Mouse (Mus musculus): ENCODE measurements around the gene Mipep. TPM values are rescaled to one million over a fixed set of nuclear protein-coding genes. Genes with fewer than 3 reads are reported as not detected.

Gene Mipep
- polyA plus RNA-seq, 1 experiment from 2014 or later, result 25.8 TPM

DNA sequence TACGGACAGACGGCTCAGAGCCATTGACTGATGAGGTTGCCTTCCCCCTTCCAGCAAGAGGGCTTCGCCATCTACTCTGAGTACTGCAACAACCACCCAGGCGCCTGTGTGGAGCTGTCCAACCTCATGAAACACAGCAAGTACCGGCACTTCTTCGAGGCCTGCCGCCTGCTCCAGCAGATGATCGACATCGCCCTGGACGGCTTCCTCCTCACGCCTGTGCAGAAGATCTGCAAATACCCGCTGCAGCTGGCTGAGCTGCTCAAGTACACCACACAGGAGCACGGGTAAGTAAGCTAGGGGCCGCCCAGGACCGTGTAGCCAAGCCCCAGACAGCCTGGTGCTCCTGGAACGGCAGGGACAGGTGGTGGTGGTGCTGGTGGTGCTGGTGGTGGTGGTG lies 32.8 kb upstream of the Mipep start:
- no peak overlapping the region for H3K4me3 ChIP-seq (ENCODE audit: low read depth, low read length)
- H3K9ac ChIP-seq (ENCODE audit: low read length), result no peak overlapping the region
- no peaks in the 10 kb centered on the region for H3K27me3 ChIP-seq (ENCODE audit: control insufficient read depth, insufficient read depth, low read length)
- H3K27ac ChIP-seq (replicated peaks; ENCODE audit: low read depth, low read length), result no peak overlapping the region
- DNase-seq (ENCODE audit: low spot score) (no peak), ATAC-seq (ENCODE audit: insufficient number of reproducible peaks, low FRiP score, low TSS enrichment, low read depth) (no peak)
- no peak overlapping the region for H3K4me2 ChIP-seq (ENCODE audit: low read depth, severe bottlenecking)
- H3K36me3 ChIP-seq (ENCODE audit: control insufficient read depth, insufficient read depth, low read length), result peaks cover 4% of the 10 kb centered on the region; the same call in 1 of the 2 replicates
- H3K9me3 ChIP-seq (ENCODE audit: control insufficient read depth, low read length), result no peaks in the 10 kb centered on the region
- WGBS, result 93% methylated on average over 16 of the region's 16 CpGs
- no peaks in the 10 kb centered on the region for H3K4me1 ChIP-seq (ENCODE audit: control insufficient read depth, insufficient read depth, low read length)

GRCm38 (mm10) chr14:60752892-60753800 lies 31.2 kb upstream of the Mipep start:
- Histone ChIP-seq H3K4me3 (ENCODE audit: low read depth, low read length) (no peak overlapping the region), H3K4me1 (ENCODE audit: control insufficient read depth, insufficient read depth, low read length) (no peaks in the 10 kb centered on the region), H3K4me2 (ENCODE audit: low read depth, severe bottlenecking) (no peak overlapping the region), H3K27me3 (ENCODE audit: control insufficient read depth, insufficient read depth, low read length) (no peaks in the 10 kb centered on the region), H3K9ac (ENCODE audit: low read length) (no peak overlapping the region), H3K9me3 (ENCODE audit: control insufficient read depth, low read length) (no peaks in the 10 kb centered on the region), H3K27ac (replicated peaks; ENCODE audit: low read depth, low read length) (no peak overlapping the region), H3K36me3 (ENCODE audit: control insufficient read depth, insufficient read depth, low read length) (peaks cover 2% of the 10 kb centered on the region; the same call in 1 of the 2 replicates)
- ATAC-seq (ENCODE audit: insufficient number of reproducible peaks, low FRiP score, low TSS enrichment, low read depth) (no peak), DNase-seq (ENCODE audit: low spot score) (no peak)
- WGBS, result 92% methylated on average over 14 of the region's 14 CpGs

GRCm38 (mm10) chr14:60753801-60754126 lies 30.6 kb upstream of the Mipep start:
- DNase-seq (ENCODE audit: low spot score) (no peak), ATAC-seq (ENCODE audit: insufficient number of reproducible peaks, low FRiP score, low TSS enrichment, low read depth) (no peak)
- H3K9ac ChIP-seq (ENCODE audit: low read length), result no peak overlapping the region
- no peak overlapping the region for H3K27ac ChIP-seq (replicated peaks; ENCODE audit: low read depth, low read length)
- H3K4me2 ChIP-seq (ENCODE audit: low read depth, severe bottlenecking), result no peak overlapping the region
- no peaks in the 10 kb centered on the region for H3K27me3 ChIP-seq (ENCODE audit: control insufficient read depth, insufficient read depth, low read length)
- no peaks in the 10 kb centered on the region for H3K9me3 ChIP-seq (ENCODE audit: control insufficient read depth, low read length)
- H3K4me1 ChIP-seq (ENCODE audit: control insufficient read depth, insufficient read depth, low read length), result no peaks in the 10 kb centered on the region
- 96% methylated on average over 10 of the region's 10 CpGs for WGBS
- H3K4me3 ChIP-seq (ENCODE audit: low read depth, low read length), result no peak overlapping the region
- H3K36me3 ChIP-seq (ENCODE audit: control insufficient read depth, insufficient read depth, low read length), result peaks cover 2% of the 10 kb centered on the region; the same call in 1 of the 2 replicates

DNA sequence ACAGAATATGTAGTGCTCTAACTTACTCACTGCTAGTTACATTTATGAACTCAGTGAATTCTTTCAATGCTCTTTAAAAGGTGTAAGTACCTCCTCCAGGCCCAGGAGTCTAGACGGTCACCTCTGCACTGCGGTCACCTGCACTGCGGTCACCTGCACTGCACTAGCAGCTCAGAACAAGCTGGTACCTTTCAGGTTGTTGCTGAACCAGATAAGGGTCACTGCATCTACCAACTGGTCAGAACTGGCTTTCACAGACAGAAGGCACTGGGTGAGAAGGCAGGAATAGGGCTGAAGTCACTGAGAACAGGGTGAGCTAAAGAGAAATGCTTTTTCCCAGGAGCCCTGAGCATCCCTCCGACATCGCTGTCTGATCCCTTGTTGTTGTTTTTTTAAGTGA lies 29.7 kb upstream of the Mipep start:
- ATAC-seq (ENCODE audit: insufficient number of reproducible peaks, low FRiP score, low TSS enrichment, low read depth), result no peak
- DNase-seq (ENCODE audit: low spot score), result no peak
- H3K4me2 ChIP-seq (ENCODE audit: low read depth, severe bottlenecking), result no peak overlapping the region
- no peak overlapping the region for H3K9ac ChIP-seq (ENCODE audit: low read length)
- no peaks in the 10 kb centered on the region for H3K27me3 ChIP-seq (ENCODE audit: control insufficient read depth, insufficient read depth, low read length)
- no peaks in the 10 kb centered on the region for H3K9me3 ChIP-seq (ENCODE audit: control insufficient read depth, low read length)
- no peaks in the 10 kb centered on the region for H3K4me1 ChIP-seq (ENCODE audit: control insufficient read depth, insufficient read depth, low read length)
- H3K27ac ChIP-seq (replicated peaks; ENCODE audit: low read depth, low read length), result no peak overlapping the region
- 95% methylated on average over 5 of the region's 5 CpGs for WGBS
- peaks cover 2% of the 10 kb centered on the region; the same call in 1 of the 2 replicates for H3K36me3 ChIP-seq (ENCODE audit: control insufficient read depth, insufficient read depth, low read length)
- H3K4me3 ChIP-seq (ENCODE audit: low read depth, low read length), result no peak overlapping the region

GRCm38 (mm10) chr14:60756271-60756670 lies 28.1 kb upstream of the Mipep start:
- no peak for ATAC-seq (ENCODE audit: insufficient number of reproducible peaks, low FRiP score, low TSS enrichment, low read depth)
- 94% methylated on average over 15 of the region's 15 CpGs for WGBS
- DNase-seq (ENCODE audit: low spot score), result no peak
- H3K27ac ChIP-seq (replicated peaks; ENCODE audit: low read depth, low read length), result no peak overlapping the region
- no peak overlapping the region for H3K4me3 ChIP-seq (ENCODE audit: low read depth, low read length)
- no peaks in the 10 kb centered on the region for H3K27me3 ChIP-seq (ENCODE audit: control insufficient read depth, insufficient read depth, low read length)
- H3K9me3 ChIP-seq (ENCODE audit: control insufficient read depth, low read length), result no peaks in the 10 kb centered on the region
- no peak overlapping the region for H3K9ac ChIP-seq (ENCODE audit: low read length)
- H3K4me2 ChIP-seq (ENCODE audit: low read depth, severe bottlenecking), result no peak overlapping the region
- H3K36me3 ChIP-seq (ENCODE audit: control insufficient read depth, insufficient read depth, low read length), result peaks cover 2% of the 10 kb centered on the region; the same call in 1 of the 2 replicates
- H3K4me1 ChIP-seq (ENCODE audit: control insufficient read depth, insufficient read depth, low read length), result no peaks in the 10 kb centered on the region

DNA sequence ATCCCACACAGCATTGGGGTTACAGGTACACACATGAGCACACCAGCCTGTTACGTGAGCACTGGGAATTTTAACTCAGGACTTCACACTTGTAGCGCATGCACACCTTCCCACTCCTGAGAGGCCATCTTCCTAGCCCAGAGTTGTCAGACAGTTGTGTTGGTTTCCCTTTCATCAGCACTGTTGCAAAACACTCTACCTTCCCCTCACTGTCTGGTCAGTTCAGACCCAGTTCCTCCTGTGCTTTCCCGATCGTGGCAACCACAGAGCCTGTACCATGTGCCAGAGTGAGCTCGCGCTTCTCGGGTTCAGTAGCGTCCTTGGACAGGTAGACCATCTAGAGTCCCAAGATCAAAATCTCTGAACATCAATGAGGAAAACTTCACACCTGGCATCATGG lies 27.1 kb upstream of the Mipep start:
- Histone ChIP-seq H3K4me1 (ENCODE audit: control insufficient read depth, insufficient read depth, low read length) (no peaks in the 10 kb centered on the region), H3K4me3 (ENCODE audit: low read depth, low read length) (no peak overlapping the region), H3K9ac (ENCODE audit: low read length) (no peak overlapping the region), H3K27ac (replicated peaks; ENCODE audit: low read depth, low read length) (no peak overlapping the region), H3K9me3 (ENCODE audit: control insufficient read depth, low read length) (no peaks in the 10 kb centered on the region), H3K36me3 (ENCODE audit: control insufficient read depth, insufficient read depth, low read length) (peaks cover 2% of the 10 kb centered on the region; the same call in 1 of the 2 replicates), H3K27me3 (ENCODE audit: control insufficient read depth, insufficient read depth, low read length) (no peaks in the 10 kb centered on the region), H3K4me2 (ENCODE audit: low read depth, severe bottlenecking) (no peak overlapping the region)
- DNase-seq (ENCODE audit: low spot score) (no peak), ATAC-seq (ENCODE audit: insufficient number of reproducible peaks, low FRiP score, low TSS enrichment, low read depth) (no peak)
- 97% methylated on average over 8 of the region's 8 CpGs for whole genome bisulfite sequencing

GRCm38 (mm10) chr14:60757722-60758121 lies 26.7 kb upstream of the Mipep start:
- Histone ChIP-seq H3K36me3 (ENCODE audit: control insufficient read depth, insufficient read depth, low read length) (peaks cover 2% of the 10 kb centered on the region; the same call in 1 of the 2 replicates), H3K9ac (ENCODE audit: low read length) (no peak overlapping the region), H3K9me3 (ENCODE audit: control insufficient read depth, low read length) (no peaks in the 10 kb centered on the region), H3K4me2 (ENCODE audit: low read depth, severe bottlenecking) (no peak overlapping the region), H3K27ac (replicated peaks; ENCODE audit: low read depth, low read length) (no peak overlapping the region), H3K4me1 (ENCODE audit: control insufficient read depth, insufficient read depth, low read length) (no peaks in the 10 kb centered on the region), H3K27me3 (ENCODE audit: control insufficient read depth, insufficient read depth, low read length) (no peaks in the 10 kb centered on the region), H3K4me3 (ENCODE audit: low read depth, low read length) (no peak overlapping the region)
- no peak for DNase-seq (ENCODE audit: low spot score)
- 94% methylated on average over 7 of the region's 7 CpGs for WGBS
- no peak for ATAC-seq (ENCODE audit: insufficient number of reproducible peaks, low FRiP score, low TSS enrichment, low read depth)

DNA sequence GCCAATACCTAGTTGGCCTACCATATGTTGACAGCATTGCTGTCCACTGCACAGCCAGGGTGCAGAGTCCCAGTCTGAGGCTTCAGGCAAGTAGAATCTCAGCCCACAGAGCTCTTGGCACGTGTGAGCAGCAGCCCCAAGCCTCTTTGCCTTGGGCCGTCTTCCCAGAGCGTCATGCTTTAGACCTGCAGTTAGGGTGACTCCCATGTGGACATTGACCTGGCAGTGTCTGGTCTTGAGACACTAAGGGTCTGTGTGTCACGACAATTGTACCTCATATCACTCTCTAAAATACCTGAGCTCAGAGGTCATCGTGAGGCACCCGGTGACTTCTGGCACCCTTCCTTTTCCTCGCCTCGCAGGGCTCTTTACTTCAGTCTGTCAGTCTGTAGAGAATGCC lies 25.3 kb upstream of the Mipep start:
- no peak overlapping the region for H3K4me2 ChIP-seq (ENCODE audit: low read depth, severe bottlenecking)
- no peaks in the 10 kb centered on the region for H3K9me3 ChIP-seq (ENCODE audit: control insufficient read depth, low read length)
- no peaks in the 10 kb centered on the region for H3K4me1 ChIP-seq (ENCODE audit: control insufficient read depth, insufficient read depth, low read length)
- no peak overlapping the region for H3K4me3 ChIP-seq (ENCODE audit: low read depth, low read length)
- no peak overlapping the region for H3K27ac ChIP-seq (replicated peaks; ENCODE audit: low read depth, low read length)
- 94% methylated on average over 8 of the region's 8 CpGs for WGBS
- H3K27me3 ChIP-seq (ENCODE audit: control insufficient read depth, insufficient read depth, low read length), result no peaks in the 10 kb centered on the region
- ATAC-seq (ENCODE audit: insufficient number of reproducible peaks, low FRiP score, low TSS enrichment, low read depth), result no peak
- no peak overlapping the region for H3K9ac ChIP-seq (ENCODE audit: low read length)
- DNase-seq (ENCODE audit: low spot score), result no peak
- H3K36me3 ChIP-seq (ENCODE audit: control insufficient read depth, insufficient read depth, low read length), result peaks cover 2% of the 10 kb centered on the region; the same call in 1 of the 2 replicates

Measured in limb, embryonic 11.5 days (tissue).